Mouse (Mus musculus) granulocyte monocyte progenitor cell, adult 5-6 weeks (primary cell): ENCODE measurements around the gene Stn1. TPM values are rescaled to one million over a fixed set of nuclear protein-coding genes. Genes with fewer than 3 reads are reported as not detected.
A peak's percentile ranks its signal among the peaks of the same experiment; 100 is the strongest.

Experiments used
- ATAC-seq: replicated peaks from 2 replicates; pipeline ENCODE4 v1.8.0; 2016; ENCODE audit warnings: mild to moderate bottlenecking, moderate TSS enrichment, inconsistent platforms; ENCODE audit not compliant: poor library complexity, severe bottlenecking
- total RNA-seq, 2 experiments: library from RNA; stranded (forward) in 1 of 2; stranded (reverse) in 1 of 2; fragments of 200-712, 200-1000 nt in 1 of 2; fragments of >200 nt in 1 of 2; fragmentation: Nextera tagmentation in 1 of 2; gene quantifications; 2 replicates each; pipeline ENCODE4 v1.2.3; 2014 to 2017

Gene Stn1
- total RNA-seq, 2 experiments from 2014 or later: 5.5 to 7.1 TPM

DNA sequence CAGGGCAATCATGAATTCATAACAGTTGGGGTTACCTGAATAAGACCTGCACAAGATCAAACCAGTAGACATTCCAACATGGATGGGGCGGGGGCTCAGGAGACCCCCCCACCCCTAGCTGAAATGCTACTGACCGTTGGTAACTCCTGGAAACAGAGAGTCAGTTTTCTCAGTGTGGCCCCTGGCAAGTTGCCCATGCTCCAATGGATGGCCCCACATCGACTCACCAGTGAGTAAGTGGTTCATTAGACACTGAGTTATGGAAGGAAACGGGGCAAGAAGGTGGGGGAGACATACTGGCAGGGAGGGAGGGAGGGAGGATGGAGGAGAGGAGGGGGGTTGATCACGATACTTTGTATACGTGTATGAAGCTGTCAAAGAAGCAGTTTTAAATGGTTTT lies 81.3 kb downstream of the Stn1 start:
- ATAC-seq: no peak

DNA sequence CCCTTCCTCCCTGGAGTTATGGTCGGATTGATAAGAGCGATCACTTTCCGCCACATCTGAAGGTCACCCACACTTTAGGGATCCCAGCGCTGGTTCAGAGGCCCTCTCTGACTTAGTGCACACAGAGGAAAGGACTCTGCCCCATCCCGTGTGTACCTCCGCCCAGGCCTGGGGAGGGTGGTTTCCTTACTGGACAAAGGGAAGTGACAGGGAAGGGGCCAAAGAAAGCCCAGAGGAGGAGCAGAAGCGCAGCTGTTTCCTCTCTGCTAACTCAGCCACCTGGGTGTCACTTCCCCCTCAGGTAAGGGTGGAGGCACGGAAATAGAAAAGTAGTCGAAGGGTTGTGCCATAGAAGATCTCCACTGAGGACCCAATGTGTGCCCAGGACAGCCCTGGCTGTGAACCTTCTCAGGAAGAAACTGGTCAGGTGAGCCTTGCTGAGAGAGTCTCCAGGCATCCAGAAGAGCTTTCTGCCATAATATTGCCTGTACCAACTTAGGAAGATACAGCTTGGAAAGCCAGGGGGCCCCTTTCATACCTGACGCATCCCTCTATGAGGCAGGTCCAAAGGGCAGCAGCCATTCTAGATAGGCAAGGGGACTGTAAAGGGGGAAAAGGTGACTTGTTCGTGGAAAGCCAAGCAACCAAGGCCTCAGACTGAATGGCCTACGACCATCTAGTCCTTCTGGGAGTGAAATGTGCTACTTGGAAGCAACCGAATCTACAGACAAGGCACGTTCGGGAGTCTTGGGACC lies 82.1 kb downstream of the Stn1 start:
- peak; percentile 16; the same call in 1 of the 2 replicates for ATAC-seq

DNA sequence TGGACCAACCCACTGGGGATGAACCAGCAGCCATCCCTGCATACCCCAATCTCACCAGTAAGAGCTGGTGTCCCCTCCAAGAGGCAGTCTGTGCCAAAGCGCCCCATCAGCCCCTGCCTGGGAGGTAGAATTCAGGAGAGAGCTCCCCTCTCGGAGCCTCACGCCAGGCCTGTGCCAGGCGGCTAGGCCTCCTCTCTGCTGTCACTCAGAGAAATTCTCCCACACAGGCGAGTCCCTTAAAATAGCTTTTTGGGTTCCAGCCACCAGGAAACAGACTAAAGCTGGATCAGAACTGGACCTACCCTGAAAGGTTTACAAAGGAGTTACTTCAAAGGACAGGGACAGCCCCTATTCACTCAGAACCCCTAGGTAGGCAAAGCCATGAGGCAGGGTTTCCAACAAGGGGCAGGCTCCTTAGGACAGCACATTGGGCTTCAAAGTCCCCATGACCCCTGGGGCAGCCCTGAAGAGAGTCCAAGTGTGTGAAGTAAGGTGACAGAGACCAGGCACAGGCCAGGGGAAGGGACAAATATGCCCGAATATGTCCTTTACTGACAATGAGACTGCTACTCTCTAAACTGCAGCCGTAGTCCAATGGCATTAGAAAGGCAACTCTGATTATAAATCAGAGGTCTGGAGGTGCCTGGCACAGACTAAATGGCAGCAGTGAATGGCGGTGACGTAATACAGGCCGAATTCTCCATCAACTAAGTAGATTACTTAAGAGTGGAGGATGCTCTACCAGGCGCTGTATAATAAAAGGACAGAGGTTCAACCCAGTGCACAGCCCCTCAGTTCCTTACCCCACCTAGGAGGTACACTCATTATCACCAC lies 82.9 kb downstream of the Stn1 start:
- no peak for ATAC-seq

DNA sequence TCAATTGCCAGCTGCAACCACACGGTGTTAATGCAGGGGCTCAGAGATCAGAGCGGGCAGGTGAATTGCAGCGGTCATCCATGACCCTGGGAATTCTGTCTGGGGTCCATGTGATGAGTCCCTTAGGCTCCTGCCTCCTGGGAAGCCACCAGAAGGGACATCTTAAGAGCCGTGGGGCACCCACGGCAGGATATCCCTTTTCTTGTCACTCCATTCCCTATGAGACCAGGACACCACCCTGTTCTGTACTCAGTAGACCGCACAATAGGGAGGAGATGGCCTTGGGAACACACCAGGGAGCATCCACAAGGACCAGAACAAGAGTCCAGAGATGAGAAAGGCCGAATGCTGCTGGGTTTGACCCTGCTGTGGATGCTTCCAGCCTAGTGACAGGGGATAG lies 84.0 kb downstream of the Stn1 start:
- ATAC-seq: no peak

DNA sequence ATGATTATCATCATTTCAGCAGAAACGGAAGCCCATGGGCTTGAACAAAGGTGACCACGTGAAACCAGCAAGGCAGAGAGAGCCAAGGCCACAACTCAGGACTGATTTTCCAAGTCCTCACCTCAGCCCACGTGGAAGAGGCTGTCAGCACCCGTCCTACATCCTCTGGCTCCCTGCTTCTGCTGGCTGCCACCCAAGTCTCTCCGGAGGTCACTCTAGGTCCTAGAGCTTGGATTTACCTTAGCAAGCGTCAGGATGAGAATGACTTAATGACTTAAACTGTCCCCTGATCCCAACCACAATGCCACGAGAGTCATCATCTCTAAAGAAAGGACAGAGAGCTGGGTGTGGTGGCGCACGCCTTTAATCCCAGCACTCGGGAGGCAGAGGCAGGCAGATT lies 84.6 kb downstream of the Stn1 start:
- no peak for ATAC-seq

DNA sequence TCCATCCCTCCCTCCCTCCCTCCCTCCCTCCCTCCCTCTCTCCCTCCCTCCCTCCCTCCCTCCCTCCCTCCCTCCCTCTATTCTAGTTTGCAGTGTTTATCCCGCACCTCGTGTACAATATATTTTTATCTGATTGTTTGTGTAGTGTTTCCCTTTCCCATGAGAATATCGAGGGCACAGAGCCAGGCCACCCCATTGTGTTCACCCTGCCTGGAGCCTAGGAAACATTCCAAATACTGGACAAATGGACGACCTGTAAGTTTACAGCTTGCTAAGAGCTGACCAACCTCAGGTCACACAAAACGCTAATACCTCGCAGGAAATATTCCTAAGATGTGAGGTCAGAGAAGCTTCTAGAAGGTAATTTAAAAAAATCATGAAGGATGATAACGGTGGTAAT lies 85.1 kb downstream of the Stn1 start:
- no peak for ATAC-seq

DNA sequence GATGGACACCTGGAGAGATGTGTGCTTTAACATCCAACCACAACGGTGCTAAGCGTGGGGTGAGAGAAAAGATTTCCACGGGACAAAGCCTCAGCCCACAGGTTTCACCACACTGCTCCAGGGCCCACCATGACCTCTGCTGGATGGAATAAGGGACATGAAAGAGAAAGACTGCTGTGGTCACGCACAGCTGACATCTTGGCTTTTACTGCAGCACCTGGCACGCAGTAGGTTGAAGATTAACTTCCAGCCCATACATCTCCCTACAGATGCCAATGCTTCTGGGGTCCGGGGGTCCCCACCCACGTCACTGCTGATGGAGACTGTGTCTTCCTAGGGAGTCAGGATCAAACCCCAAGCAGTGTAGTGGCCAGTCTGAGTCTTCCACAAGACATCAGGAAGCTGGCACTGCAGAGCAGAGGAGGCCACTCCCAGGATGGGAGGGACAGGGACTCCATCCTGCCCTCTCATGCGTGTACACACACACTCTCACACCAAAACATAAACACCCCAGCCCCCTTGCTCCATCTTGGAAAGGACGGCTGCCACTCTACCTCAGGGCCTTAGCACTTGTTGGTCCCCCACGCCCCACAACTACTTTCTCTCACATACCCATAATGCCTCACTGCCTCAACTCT lies 85.7 kb downstream of the Stn1 start:
- no peak for ATAC-seq

Other genes with a start within 250 kb of the Stn1 start
- 1.9 and 3.1 TPM in 2 replicates for gene Sh3pxd2a, start 73.1 kb downstream of the Stn1 start, total RNA-seq (2014; fragmentation: Nextera tagmentation)
- gene Sh3pxd2a, start 73.1 kb downstream of the Stn1 start, total RNA-seq (2017): 1.1 and 1.2 TPM in 2 replicates
- 98.3 and 101 TPM in 2 replicates for gene Slk, start 42.2 kb upstream of the Stn1 start, total RNA-seq (2014; fragmentation: Nextera tagmentation)
- 158 and 172 TPM in 2 replicates for gene Slk, start 42.2 kb upstream of the Stn1 start, total RNA-seq (2017)
- gene Col17a1, start 154.6 kb upstream of the Stn1 start, total RNA-seq (2014; fragmentation: Nextera tagmentation): not detected in 2 replicates
- gene Col17a1, start 154.6 kb upstream of the Stn1 start, total RNA-seq (2017): 0.22 TPM in 1 of 2 replicates, not detected in the other
- gene Sfr1, start 194.2 kb upstream of the Stn1 start, total RNA-seq (2014; fragmentation: Nextera tagmentation): 78.1 and 85.9 TPM in 2 replicates
- 149 and 165 TPM in 2 replicates for gene Sfr1, start 194.2 kb upstream of the Stn1 start, total RNA-seq (2017)